Mouse (Mus musculus) CD4-positive, CD25-positive, alpha-beta regulatory T cell, adult 4 months (primary cell): ENCODE data around the gene Ankrd13a. TPM values are rescaled to one million over a fixed set of nuclear protein-coding genes. Genes with fewer than 3 reads are reported as not detected.
A peak's percentile ranks its signal among the peaks of the same experiment; 100 is the strongest.

Experiments
- ATAC-seq: one replicate; pipeline ENCODE4 v1.8.0; 2017
- polyA plus RNA-seq, 2 experiments: library from polyadenylated mRNA; unstranded; fragments of 100-300 nt; shearing (Covaris generic); gene quantifications; one replicate each; pipeline ENCODE4 v1.2.1; 2017

Ankrd13a gene
- polyA plus RNA-seq, 2 experiments from 2014 or later = 13.9 to 23.3 TPM

GRCm38 (mm10) chr5:114767185-114767584 lies 7.3 kb upstream of the Ankrd13a start:
- ATAC-seq = no peak

GRCm38 (mm10) chr5:114769786-114770185 lies 4.7 kb upstream of the Ankrd13a start:
- ATAC-seq = no peak

- ATAC-seq = no peak
Measured at GRCm38 (mm10) chr5:114771796-114772195, 2.7 kb upstream of the Ankrd13a start.

GRCm38 (mm10) chr5:114772456-114773203 lies 1.8 kb upstream of the Ankrd13a start:
- peak; percentile 9 for ATAC-seq

DNA sequence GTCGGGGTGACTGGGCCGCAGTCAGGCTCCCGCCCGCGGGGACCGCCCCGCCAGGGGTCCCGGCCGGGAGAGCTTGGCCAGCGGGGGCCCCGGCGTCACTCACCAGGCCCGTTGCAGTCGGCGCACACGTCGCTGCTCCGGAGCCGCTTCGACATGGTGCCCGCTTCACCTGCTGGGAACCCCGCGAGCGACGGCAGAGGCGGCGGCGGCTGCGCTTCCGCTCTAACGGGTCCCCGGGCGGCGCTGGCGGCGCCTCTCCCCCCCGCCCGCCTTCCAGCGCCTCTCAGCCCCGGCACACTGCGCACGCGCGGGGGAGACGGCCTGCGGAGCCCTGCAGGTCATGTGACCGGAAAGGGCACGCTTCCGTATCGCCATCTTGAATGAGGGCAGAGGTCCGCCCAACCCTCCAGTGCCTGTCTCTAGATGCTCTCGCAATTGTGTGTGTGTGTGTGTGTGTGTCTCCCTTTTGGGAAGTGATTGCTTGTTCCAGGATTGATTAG lies 1.2 kb upstream of the Ankrd13a start:
- ATAC-seq = peak; percentile 63

DNA sequence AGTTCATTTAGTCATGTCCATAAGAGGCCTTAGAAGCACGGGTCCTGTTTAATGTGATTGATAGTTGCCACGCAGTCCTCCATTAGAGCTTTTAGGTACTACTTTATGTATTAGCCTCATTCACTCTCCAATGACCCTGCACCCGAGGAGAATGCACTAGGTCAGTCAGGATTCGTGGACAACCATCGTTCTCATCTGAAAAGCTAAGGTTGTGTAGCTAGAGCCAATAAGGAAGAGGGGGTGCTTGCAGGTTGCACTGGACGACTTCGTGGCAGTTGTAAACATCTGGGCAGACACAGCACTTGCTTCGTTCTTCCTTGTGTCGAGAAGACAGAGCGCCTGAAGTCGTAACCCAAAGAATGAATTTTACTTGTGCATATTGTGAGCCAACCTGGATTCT lies 697 bp upstream of the Ankrd13a start:
- no peak for ATAC-seq

DNA sequence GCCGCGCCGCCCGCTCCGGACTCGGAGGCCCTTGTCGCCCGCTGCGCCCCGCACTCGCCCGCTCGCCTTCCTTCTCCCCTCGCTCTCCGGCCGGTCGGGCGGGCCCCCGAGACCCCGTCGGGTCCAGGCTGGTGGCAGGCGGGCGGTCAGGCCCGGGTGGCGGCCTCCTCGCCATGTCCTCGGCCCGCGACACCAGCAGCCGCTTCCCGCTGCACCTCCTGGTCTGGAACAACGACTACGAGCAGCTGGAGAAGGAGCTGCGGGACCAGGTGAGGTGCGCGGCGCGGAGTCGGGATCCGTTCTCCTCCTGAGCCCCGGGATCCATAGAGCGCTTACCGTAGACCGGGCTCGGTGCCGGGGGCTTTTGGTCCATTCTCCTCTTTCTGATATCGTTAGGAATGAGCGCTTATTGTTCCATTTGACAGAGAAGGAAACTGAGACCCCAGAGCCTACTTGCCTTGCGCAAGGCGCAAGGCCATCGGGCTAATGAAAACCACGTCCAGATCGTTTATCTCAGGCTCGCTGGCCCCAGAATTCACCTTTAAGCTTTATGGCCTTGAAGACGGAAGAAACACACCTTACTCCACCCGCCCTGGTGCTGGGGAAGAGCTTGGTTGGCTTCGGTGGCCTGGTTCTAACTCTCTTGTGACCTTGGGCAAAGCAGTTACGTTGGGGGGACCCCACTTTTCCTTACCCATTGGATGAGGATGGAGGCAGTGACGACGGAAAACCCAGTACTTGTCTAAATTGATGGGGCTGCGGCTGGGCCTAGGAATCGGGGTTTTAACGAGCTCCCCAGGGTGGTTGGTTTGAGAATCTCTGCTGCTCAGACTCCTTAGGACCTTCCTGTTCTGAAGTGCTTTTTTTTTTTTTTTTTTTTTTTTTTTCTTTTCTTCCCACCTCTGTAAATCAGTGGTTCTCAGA lies 841 bp downstream of the Ankrd13a start, which contains the start of gene Git2:
Gene Git2 (minus strand): TSS at position 462 of the 924 bp plus-strand sequence.
- no peak for ATAC-seq

- no peak for ATAC-seq
Measured at GRCm38 (mm10) chr5:114776174-114776573, 1.7 kb downstream of the Ankrd13a start.

DNA sequence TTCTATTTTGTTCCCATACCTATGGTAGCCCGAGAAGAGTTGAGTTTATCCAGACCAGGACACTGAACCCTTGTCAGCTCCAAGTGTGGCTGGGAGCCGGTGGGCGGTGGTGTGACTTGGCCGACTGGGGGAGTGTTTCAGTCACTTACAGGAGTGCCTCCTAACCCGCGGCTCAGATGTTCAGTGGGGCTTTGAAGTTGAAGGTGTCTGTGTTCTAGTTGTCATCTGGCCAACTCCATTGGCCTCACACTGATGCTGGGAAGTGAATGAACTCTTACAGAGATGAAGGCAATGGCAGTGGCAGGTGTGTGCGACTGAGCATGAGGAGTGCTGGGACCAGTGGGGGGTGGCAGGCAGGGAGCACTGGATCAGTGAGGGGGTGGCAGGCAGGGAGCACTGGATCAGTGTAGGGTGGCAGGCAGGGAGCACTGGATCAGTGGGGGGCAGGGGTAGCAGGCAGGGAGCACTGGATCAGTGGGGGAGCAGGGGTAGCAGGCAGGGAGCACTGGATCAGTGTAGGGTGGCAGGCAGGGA lies 5.5 kb downstream of the Ankrd13a start:
- no peak for ATAC-seq

DNA sequence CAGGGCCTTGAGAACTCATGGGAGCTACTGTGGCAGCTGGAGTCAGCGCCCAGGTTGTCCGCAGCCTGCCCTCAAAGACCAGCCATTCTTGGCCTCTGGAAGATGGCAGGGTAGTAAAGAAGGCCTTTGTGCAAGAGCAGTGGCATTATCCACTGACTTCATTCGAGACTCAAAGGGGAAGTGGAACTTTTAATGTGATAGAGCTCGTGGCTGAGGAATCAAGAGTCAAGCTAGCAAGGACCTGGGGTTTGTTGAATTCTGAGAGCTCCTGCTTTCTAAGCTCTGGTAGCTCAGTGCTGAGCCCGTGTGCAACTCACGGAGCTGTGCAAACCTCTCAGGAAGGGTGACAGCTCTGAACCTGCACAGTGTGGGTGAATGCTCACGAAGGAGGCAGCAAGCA lies 6.4 kb downstream of the Ankrd13a start:
- no peak for ATAC-seq

- ATAC-seq = no peak
Measured at GRCm38 (mm10) chr5:114782991-114783390, 8.5 kb downstream of the Ankrd13a start.

GRCm38 (mm10) chr5:114783405-114784163 lies 9.1 kb downstream of the Ankrd13a start:
- peak; percentile 56 for ATAC-seq

- ATAC-seq = no peak
Measured at GRCm38 (mm10) chr5:114784622-114785165, 10.2 kb downstream of the Ankrd13a start.

DNA sequence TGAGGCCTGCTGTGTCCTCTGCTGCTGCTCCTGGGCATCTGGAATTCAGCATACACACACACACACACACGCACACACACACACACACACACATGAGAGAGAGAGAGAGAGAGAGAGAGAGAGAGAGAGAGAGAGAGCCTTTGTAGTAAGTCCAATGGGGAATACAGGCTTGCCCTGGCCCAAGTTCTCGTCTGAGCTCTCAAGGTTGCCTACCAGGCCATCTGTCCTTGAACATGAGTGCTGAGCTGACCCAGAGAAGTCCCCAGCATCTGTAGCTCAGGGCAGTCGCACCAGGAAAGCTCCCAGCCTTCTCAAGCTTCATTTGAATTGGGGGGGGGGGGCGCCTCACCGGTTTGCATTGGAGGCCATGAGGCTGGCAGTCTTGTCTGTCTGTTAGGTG lies 10.7 kb downstream of the Ankrd13a start:
- no peak for ATAC-seq

GRCm38 (mm10) chr5:114793317-114793716 lies 18.8 kb downstream of the Ankrd13a start:
- no peak for ATAC-seq

- ATAC-seq = no peak
Measured at GRCm38 (mm10) chr5:114794609-114795008, 20.1 kb downstream of the Ankrd13a start.

DNA sequence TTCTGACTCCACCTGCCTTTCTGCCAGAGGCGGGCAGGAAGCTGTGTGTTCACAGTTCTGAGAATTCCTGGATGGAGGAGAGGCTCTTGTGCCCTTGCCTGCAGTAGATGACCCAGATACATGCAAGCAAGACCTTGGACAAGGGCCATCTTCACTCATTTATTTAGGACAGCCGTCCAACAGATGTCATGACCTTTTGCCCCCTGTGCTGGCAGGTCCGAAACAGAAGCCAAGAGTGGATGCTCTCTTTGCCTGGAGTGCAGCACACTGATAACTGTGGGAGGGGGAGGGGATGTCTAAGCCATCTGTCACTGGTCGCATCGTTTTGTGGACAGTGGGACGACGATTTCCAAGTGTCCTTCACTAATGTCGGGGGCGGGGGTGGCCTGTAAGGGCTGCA lies 20.8 kb downstream of the Ankrd13a start:
- no peak for ATAC-seq

- ATAC-seq = no peak
Measured at GRCm38 (mm10) chr5:114795653-114796052, 21.2 kb downstream of the Ankrd13a start.

- no peak for ATAC-seq
Measured at GRCm38 (mm10) chr5:114796299-114797012, 22.0 kb downstream of the Ankrd13a start.

- no peak for ATAC-seq
Measured at GRCm38 (mm10) chr5:114797253-114797652, 22.8 kb downstream of the Ankrd13a start.

GRCm38 (mm10) chr5:114799848-114800247 lies 25.4 kb downstream of the Ankrd13a start:
- no peak for ATAC-seq
